Mouse (Mus musculus) ES-E14 (cell line): Measurements from ENCODE around the gene Cacna2d2.

Experiments used
- CHD2 ChIP-seq: IDR thresholded peaks from 2 replicates; pipeline ENCODE4 v1.6.1; 2014; ENCODE audit warnings: mild to moderate bottlenecking, low read depth, low read length, inconsistent platforms
- HCFC1 ChIP-seq: IDR thresholded peaks from 2 replicates; pipeline ENCODE4 v1.6.1; 2012; ENCODE audit warnings: low read length, inconsistent platforms, borderline replicate concordance; ENCODE audit not compliant: insufficient read depth
- MAFK ChIP-seq: IDR thresholded peaks from 2 replicates; pipeline ENCODE4 v1.6.1; 2014; ENCODE audit warnings: mild to moderate bottlenecking, low read depth, low read length, inconsistent platforms; ENCODE audit not compliant: insufficient read depth
- ZNF384 ChIP-seq: IDR thresholded peaks from 2 replicates; pipeline ENCODE4 v1.6.1; 2012; ENCODE audit warnings: low read depth, low read length, inconsistent platforms

DNA sequence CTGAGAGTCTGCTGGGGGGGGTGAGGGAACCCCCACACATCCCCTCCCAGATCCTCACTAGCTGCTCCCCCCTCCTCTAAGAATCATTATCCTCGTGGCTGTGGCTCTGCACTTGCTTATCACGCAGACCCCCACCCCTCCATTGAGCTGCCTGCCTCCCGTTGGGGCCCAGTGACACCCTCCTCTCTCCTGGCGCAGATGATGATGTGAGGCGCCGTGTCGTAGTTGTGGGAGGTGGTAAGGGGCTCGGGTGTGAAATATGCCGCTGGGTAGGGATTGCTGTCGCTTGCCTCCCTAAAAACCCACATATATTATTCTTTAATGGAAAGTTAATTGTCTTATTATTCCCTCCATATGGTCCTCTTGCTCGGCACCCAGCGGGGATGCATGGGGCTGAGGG, 31.0 kb downstream of the Cacna2d2 start:
- TF ChIP-seq MAFK (no peak), ZNF384 (no peak), CHD2 (no peak), HCFC1 (no peak)
